Mouse (Mus musculus) mesoderm, embryonic 11.5 days (tissue): ENCODE results near the gene Fem1a.
A peak's percentile ranks its signal among the peaks of the same experiment; 100 is the strongest.

ENCODE experiments used
- DNase-seq: peaks from one replicate; pipeline ENCODE4 v3.0.0-alpha.2; 2012; ENCODE audit warnings: low read depth, low spot score

The Fem1a gene

DNA sequence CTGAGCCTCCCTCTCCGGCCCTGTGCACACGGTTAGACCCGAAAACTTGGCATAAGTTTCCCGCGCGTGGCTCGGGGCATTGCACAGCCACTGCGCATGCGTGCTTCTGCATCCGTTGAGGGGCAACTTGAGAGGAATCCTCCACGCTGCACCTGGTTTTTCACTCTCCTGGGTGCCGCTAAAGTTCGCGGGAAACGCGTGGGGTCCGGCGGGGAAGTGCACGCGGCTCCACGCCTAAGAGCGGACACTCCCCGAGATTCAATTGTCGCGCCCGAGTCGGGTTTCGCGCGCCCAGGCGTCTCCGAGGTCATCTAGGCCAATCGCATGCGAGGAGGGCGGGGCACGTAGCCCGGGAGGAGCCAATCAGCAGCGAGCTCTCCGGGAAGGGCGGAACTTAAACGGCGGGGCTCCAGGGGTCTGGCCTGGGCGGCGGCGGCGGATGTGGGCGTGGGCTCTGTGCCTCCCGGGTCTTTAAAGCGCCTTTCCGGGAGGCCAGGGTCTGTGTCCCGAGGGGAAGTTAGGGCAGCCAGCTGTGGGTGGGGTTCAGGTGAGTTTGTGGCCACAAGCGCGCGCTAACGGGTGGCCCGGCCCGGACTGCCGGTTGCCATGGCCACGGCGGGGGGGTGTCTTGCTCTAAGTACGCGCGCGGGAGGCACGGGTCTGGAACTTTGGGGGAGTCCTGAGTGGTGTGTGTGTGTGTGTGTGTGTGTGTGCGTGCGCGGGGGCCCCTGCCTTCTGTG lies 47.4 kb downstream of the Fem1a start:
- peak; percentile 98 for DNase-seq

DNA sequence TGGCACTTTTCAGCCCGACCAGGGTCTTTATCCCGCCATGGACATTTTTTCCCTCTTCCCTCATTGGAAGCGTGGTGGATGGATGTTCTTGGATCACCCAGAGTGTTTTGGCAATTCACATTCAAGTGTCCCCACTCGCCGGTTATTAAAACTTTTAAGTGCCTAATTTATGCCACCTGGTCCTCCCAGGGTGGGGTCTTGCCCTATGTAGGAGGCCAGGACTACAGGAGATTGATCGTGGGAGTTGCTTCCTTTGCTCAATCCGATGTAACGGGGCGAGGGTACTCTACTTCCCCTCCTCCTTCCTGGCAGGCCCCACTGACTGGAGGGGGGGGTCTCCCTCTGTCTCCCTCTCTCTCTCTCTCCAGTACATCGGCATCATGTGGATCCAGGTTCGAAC lies 48.1 kb downstream of the Fem1a start:
- no peak for DNase-seq

DNA sequence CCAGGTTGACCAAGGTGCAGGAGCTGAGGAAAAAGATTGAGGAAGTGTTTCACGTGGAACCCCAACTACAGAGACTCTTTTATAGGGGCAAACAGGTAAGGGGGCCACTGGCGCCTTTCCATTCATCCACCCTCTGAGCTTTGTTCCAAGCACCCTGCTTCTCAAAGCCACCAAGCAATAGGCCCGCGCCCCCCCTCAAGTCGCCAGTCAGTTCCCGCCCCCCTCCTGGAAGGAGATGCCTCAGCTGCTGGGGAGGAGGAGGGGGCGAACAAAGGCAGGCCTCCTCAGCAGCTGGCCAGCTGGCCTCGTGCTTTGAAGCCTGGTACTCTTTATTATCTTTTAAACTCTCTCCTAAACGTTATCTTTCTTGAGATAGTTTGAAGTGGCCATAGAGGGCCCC lies 48.5 kb downstream of the Fem1a start:
- DNase-seq: no peak

DNA sequence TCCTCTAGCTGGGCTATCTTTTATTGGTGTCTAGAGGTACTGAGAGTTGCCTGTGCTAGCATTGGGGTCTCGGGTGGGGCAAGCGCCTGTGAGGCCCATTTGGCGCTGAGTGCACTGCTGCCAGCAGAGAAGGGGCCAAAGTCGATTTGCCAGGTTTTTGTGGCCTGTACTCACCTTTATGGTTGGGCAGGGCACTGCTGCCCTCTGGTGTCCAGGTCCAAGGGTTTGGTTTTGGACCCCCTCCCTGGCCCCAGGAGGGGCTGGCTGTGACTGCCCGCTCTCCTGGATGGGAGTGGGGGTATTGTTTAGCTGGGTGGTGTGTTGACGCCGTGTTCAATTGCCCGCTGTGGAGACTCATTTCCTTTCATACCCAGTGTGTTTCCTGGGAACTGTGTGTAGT lies 49.2 kb downstream of the Fem1a start:
- no peak for DNase-seq

DNA sequence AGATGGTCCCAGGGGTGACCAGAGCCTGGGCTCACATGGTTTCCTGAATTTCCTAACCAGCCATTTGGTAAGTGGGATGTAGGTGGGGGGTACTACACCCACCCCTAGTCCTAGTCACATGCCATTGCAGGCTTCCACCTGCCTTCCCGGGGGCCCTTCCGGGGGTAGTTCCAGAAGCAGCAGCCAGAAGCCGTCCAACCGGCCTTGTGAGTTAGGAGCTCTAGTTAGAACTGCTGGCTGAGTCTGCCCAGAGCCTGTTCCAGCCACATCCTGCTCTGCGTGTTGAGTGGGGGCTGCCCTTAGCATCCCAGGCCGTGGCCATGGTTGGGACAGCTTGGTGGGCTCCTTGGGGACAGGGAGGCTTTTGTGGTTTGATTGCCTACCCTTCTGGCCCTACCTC lies 51.5 kb downstream of the Fem1a start:
- DNase-seq: no peak

DNA sequence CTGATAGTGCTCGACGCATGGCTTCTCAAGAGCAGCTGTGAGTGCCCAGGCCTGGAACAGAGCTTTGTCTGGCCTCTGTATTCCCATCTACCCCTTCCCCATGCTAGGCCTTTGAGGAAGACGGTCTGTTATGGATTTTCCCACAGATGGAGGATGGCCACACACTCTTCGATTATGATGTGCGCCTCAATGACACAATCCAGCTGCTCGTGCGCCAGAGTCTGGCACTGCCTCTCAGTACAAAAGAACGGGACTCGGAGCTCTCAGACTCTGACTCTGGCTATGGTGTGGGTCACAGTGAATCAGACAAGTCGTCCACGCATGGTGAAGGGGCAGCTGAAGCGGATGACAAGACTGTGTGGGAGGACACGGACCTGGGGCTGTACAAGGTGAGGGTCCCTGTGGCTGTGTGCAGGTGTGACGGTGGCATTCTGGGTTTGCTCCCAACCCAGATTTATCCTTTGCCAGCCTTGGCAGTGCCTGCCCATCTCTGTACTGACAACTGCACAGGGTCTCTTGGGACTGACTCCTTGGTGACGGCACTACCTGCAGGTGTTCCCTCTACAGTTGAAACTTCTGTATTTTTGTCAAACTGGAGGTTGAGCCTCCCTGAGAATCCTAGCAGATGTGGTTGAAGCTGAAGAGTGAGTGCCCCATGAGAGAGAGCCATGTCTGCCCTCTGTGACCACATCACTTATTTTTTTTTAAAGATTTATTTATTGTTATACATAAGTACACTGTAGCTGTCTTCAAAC lies 52.8 kb downstream of the Fem1a start:
- DNase-seq: no peak
